Mouse (Mus musculus) testis, adult 2 months (tissue): ENCODE results near the gene Slc25a21.

ENCODE experiments used
- CTCF ChIP-seq: fragments of 200-500 bp; IDR thresholded peaks from 2 replicates; pipeline ENCODE4 v1.5.1; 2012; ENCODE audit warnings: low read depth, mild to moderate bottlenecking, inconsistent platforms, low read length, moderate library complexity; ENCODE audit not compliant: control insufficient read depth, insufficient read depth, insufficient replicate concordance
- POLR2A ChIP-seq: fragments of 200-500 bp; IDR thresholded peaks from 2 replicates; pipeline ENCODE4 v1.6.1; 2012; ENCODE audit warnings: low read depth, mild to moderate bottlenecking, inconsistent platforms, low read length, moderate library complexity; ENCODE audit not compliant: control insufficient read depth

- TF ChIP-seq CTCF (no peak), POLR2A (no peak)
Measured at GRCm38 (mm10) chr12:56691427-56692079, 505.7 kb downstream of the Slc25a21 start, which contains the start of gene Pax9.
